Mouse (Mus musculus): ENCODE data around the gene Pth2. TPM values are rescaled to one million over a fixed set of nuclear protein-coding genes. Genes with fewer than 3 reads are reported as not detected.

Gene Pth2
- polyA plus RNA-seq, 1 experiment from 2014 or later = not detected

GRCm38 (mm10) chr7:45231192-45231591, 50.4 kb downstream of the Pth2 start:
- no peak overlapping the region for H3K4me2 ChIP-seq
- no peak for ATAC-seq
- WGBS = 90% methylated on average over 12 of the region's 12 CpGs

More at GRCm38 (mm10) chr7:45231192-45231591, 50.4 kb downstream of the Pth2 start:
- Histone ChIP-seq H3K4me1 (peaks cover 35% of the 10 kb centered on the region), H3K27me3 (peaks cover 5% of the 10 kb centered on the region; the same call in 1 of the 2 replicates), H3K9me3 (replicated peaks) (no peaks in the 10 kb centered on the region), H3K9ac (no peak overlapping the region), H3K4me3 (no peak overlapping the region), H3K27ac (no peak overlapping the region), H3K36me3 (ENCODE audit: poor library complexity, severe bottlenecking) (peaks cover 59% of the 10 kb centered on the region)

Small RNAs within 50 kb of the gene (microRNA-seq; reads per million reads assigned to microRNA genes)
- gene Mir7055 = not detected

Other genes with a start within 250 kb of the Pth2 start
- gene Tsks, start 237.8 kb upstream of the Pth2 start, polyA plus RNA-seq (2015; fragmentation: Nextera tagmentation; extraction: Ambion mirVana) = 0.20 TPM in 1 of 2 replicates, not detected in the other
- gene Cpt1c, start 206.1 kb upstream of the Pth2 start, polyA plus RNA-seq (2015; fragmentation: Nextera tagmentation; extraction: Ambion mirVana) = 40.2 and 43.1 TPM in 2 replicates
- gene Prmt1, start 194.4 kb upstream of the Pth2 start, polyA plus RNA-seq (2015; fragmentation: Nextera tagmentation; extraction: Ambion mirVana) = 815 and 859 TPM in 2 replicates
- gene Irf3, start 183.3 kb upstream of the Pth2 start, polyA plus RNA-seq (2015; fragmentation: Nextera tagmentation; extraction: Ambion mirVana) = 67.9 and 72.7 TPM in 2 replicates
- 40.5 and 45.6 TPM in 2 replicates for gene Bcl2l12, start 182.3 kb upstream of the Pth2 start, polyA plus RNA-seq (2015; fragmentation: Nextera tagmentation; extraction: Ambion mirVana)
- gene Scaf1, start 164.6 kb upstream of the Pth2 start, polyA plus RNA-seq (2015; fragmentation: Nextera tagmentation; extraction: Ambion mirVana) = 35.8 and 38.9 TPM in 2 replicates
- 9.4 and 10.2 TPM in 2 replicates for gene Rras, start 163.0 kb upstream of the Pth2 start, polyA plus RNA-seq (2015; fragmentation: Nextera tagmentation; extraction: Ambion mirVana)
- 14.9 and 17.2 TPM in 2 replicates for gene Prr12, start 128.1 kb upstream of the Pth2 start, polyA plus RNA-seq (2015; fragmentation: Nextera tagmentation; extraction: Ambion mirVana)
- 52.7 and 58.5 TPM in 2 replicates for gene Nosip, start 118.6 kb upstream of the Pth2 start, polyA plus RNA-seq (2015; fragmentation: Nextera tagmentation; extraction: Ambion mirVana)
- gene Prrg2, start 118.3 kb upstream of the Pth2 start, polyA plus RNA-seq (2015; fragmentation: Nextera tagmentation; extraction: Ambion mirVana) = 14.7 and 14.8 TPM in 2 replicates
- 61.3 and 62.0 TPM in 2 replicates for gene Rcn3, start 88.8 kb upstream of the Pth2 start, polyA plus RNA-seq (2015; fragmentation: Nextera tagmentation; extraction: Ambion mirVana)
- 8.0 and 9.9 TPM in 2 replicates for gene Fcgrt, start 77.1 kb upstream of the Pth2 start, polyA plus RNA-seq (2015; fragmentation: Nextera tagmentation; extraction: Ambion mirVana)
- gene Rps11, start 56.6 kb upstream of the Pth2 start, polyA plus RNA-seq (2015; fragmentation: Nextera tagmentation; extraction: Ambion mirVana) = 1,342 and 1,406 TPM in 2 replicates
- 998 and 1,188 TPM in 2 replicates for gene Rpl13a, start 52.2 kb upstream of the Pth2 start, polyA plus RNA-seq (2015; fragmentation: Nextera tagmentation; extraction: Ambion mirVana)
- 0.13 and 0.31 TPM in 2 replicates for gene Gm45713, start 44.8 kb upstream of the Pth2 start, polyA plus RNA-seq (2015; fragmentation: Nextera tagmentation; extraction: Ambion mirVana)
- gene Flt3l, start 44.6 kb upstream of the Pth2 start, polyA plus RNA-seq (2015; fragmentation: Nextera tagmentation; extraction: Ambion mirVana) = 0.79 and 0.92 TPM in 2 replicates
- 97.5 TPM in 2 replicates for gene Pih1d1, start 26.7 kb upstream of the Pth2 start, polyA plus RNA-seq (2015; fragmentation: Nextera tagmentation; extraction: Ambion mirVana)
- gene Aldh16a1, start 26.4 kb upstream of the Pth2 start, polyA plus RNA-seq (2015; fragmentation: Nextera tagmentation; extraction: Ambion mirVana) = 35.6 and 36.4 TPM in 2 replicates
- 9.3 and 14.2 TPM in 2 replicates for gene Slc17a7, start 17.0 kb upstream of the Pth2 start, polyA plus RNA-seq (2015; fragmentation: Nextera tagmentation; extraction: Ambion mirVana)
- gene Gfy, start 1.4 kb upstream of the Pth2 start, polyA plus RNA-seq (2015; fragmentation: Nextera tagmentation; extraction: Ambion mirVana) = not detected in 2 replicates
- gene Ccdc155, start 23.9 kb downstream of the Pth2 start, polyA plus RNA-seq (2015; fragmentation: Nextera tagmentation; extraction: Ambion mirVana) = 0.87 and 0.93 TPM in 2 replicates
- gene Dkkl1, start 31.2 kb downstream of the Pth2 start, polyA plus RNA-seq (2015; fragmentation: Nextera tagmentation; extraction: Ambion mirVana) = 0.59 and 0.63 TPM in 2 replicates
- gene Tead2, start 34.8 kb downstream of the Pth2 start, polyA plus RNA-seq (2015; fragmentation: Nextera tagmentation; extraction: Ambion mirVana) = 181 and 198 TPM in 2 replicates
- 0.96 and 1.3 TPM in 2 replicates for gene Cd37, start 58.1 kb downstream of the Pth2 start, polyA plus RNA-seq (2015; fragmentation: Nextera tagmentation; extraction: Ambion mirVana)
- 0.11 and 0.23 TPM in 2 replicates for gene Slc6a16, start 60.1 kb downstream of the Pth2 start, polyA plus RNA-seq (2015; fragmentation: Nextera tagmentation; extraction: Ambion mirVana)
- not detected in 2 replicates for gene Slc6a21, start 96.5 kb downstream of the Pth2 start, polyA plus RNA-seq (2015; fragmentation: Nextera tagmentation; extraction: Ambion mirVana)
- gene Trpm4, start 152.8 kb downstream of the Pth2 start, polyA plus RNA-seq (2015; fragmentation: Nextera tagmentation; extraction: Ambion mirVana) = 5.0 and 6.4 TPM in 2 replicates
- 0.06 TPM in 1 of 2 replicates, not detected in the other for gene Hrc, start 154.3 kb downstream of the Pth2 start, polyA plus RNA-seq (2015; fragmentation: Nextera tagmentation; extraction: Ambion mirVana)
- 12.0 and 12.7 TPM in 2 replicates for gene Ppfia3, start 186.0 kb downstream of the Pth2 start, polyA plus RNA-seq (2015; fragmentation: Nextera tagmentation; extraction: Ambion mirVana)
- 2.9 and 4.5 TPM in 2 replicates for gene Lin7b, start 189.6 kb downstream of the Pth2 start, polyA plus RNA-seq (2015; fragmentation: Nextera tagmentation; extraction: Ambion mirVana)
- gene Snrnp70, start 214.7 kb downstream of the Pth2 start, polyA plus RNA-seq (2015; fragmentation: Nextera tagmentation; extraction: Ambion mirVana) = 250 and 254 TPM in 2 replicates
- not detected in 2 replicates for gene Kcna7, start 224.7 kb downstream of the Pth2 start, polyA plus RNA-seq (2015; fragmentation: Nextera tagmentation; extraction: Ambion mirVana)
- not detected in 2 replicates for gene Ntf5, start 232.7 kb downstream of the Pth2 start, polyA plus RNA-seq (2015; fragmentation: Nextera tagmentation; extraction: Ambion mirVana)
- gene Lhb, start 239.8 kb downstream of the Pth2 start, polyA plus RNA-seq (2015; fragmentation: Nextera tagmentation; extraction: Ambion mirVana) = 0.44 and 1.1 TPM in 2 replicates

All from forebrain, embryonic 13.5 days (tissue).